Mouse (Mus musculus) G1E (cell line): ENCODE data around the gene Fhit. TPM values are rescaled to one million over a fixed set of nuclear protein-coding genes. Genes with fewer than 3 reads are reported as not detected.
"Not testable (repeated sequence)": the region's sequence is repeated elsewhere in the genome, so short reads cannot be mapped to it uniquely, and the experiment has no call there.

Source experiments
- ATAC-seq: 2 replicates; pipeline ENCODE4 v1.8.0; 2016; ENCODE audit warnings: mild to moderate bottlenecking; ENCODE audit not compliant: insufficient number of reproducible peaks, poor library complexity, low FRiP score, severe bottlenecking; ENCODE audit errors: extremely low read depth
- DNase-seq: peaks from one replicate; pipeline ENCODE4 v3.0.0; 2012; ENCODE audit warnings: low spot score
- H3K27me3 ChIP-seq: 2 replicates; pipeline ENCODE4 v1.6.1; 2012; ENCODE audit warnings: mild to moderate bottlenecking, low read length, inconsistent platforms; ENCODE audit not compliant: insufficient read depth
- H3K36me3 ChIP-seq: replicated peaks from 2 replicates; pipeline ENCODE3; 2012; ENCODE audit warnings: mild to moderate bottlenecking, inconsistent platforms
- H3K4me1 ChIP-seq: 2 replicates; pipeline ENCODE4 v1.6.1; 2012; ENCODE audit warnings: low read depth, low read length, inconsistent platforms, mixed read lengths; ENCODE audit not compliant: insufficient read depth
- H3K4me3 ChIP-seq: 2 replicates; pipeline ENCODE4 v1.5.1; 2012; ENCODE audit warnings: low read depth, mild to moderate bottlenecking, inconsistent platforms, low read length, moderate library complexity, mixed read lengths
- H3K9me3 ChIP-seq: replicated peaks from 2 replicates; pipeline ENCODE4 v1.6.1; 2012; ENCODE audit warnings: inconsistent platforms
- CTCF ChIP-seq: IDR thresholded peaks from 2 replicates; pipeline ENCODE4 v1.5.1; 2012; ENCODE audit warnings: low read depth, low read length, inconsistent platforms, mixed read lengths
- GATA1 ChIP-seq: IDR thresholded peaks from 2 replicates; pipeline ENCODE4 v1.6.1; 2012; ENCODE audit warnings: borderline replicate concordance, low read length, inconsistent platforms, mixed read lengths
- GATA2 ChIP-seq: IDR thresholded peaks from 2 replicates; pipeline ENCODE4 v1.6.1; 2012; ENCODE audit warnings: low read depth, low read length, inconsistent platforms, borderline replicate concordance
- POLR2AphosphoS5 ChIP-seq: IDR thresholded peaks from 2 replicates; pipeline ENCODE4 v1.6.1; 2012; ENCODE audit warnings: low read depth, low read length, inconsistent platforms; ENCODE audit not compliant: insufficient replicate concordance
- TAL1 ChIP-seq: conservative IDR thresholded peaks from 2 replicates; pipeline ENCODE4 v1.6.1; 2012; ENCODE audit warnings: low read depth, low read length, inconsistent platforms, mixed read lengths
- polyA plus RNA-seq: library from polyadenylated mRNA; stranded (reverse); fragments of >175 nt; gene quantifications from 2 replicates; pipeline ENCODE4 v1.2.3, GENCODE M21; 2012
- total RNA-seq, 2 experiments: library from RNA; stranded (forward) in 1 of 2; stranded (reverse) in 1 of 2; fragments of 200-1000 nt in 1 of 2; fragments of >200 nt in 1 of 2; fragmentation: Nextera tagmentation in 1 of 2; gene quantifications; 2 replicates each; pipeline ENCODE4 v1.2.3; 2014 to 2017

The Fhit gene
- total and polyA plus RNA-seq, 3 experiments = not detected

GRCm38 (mm10) chr14:9896556-9896955, 1265.3 kb downstream of the Fhit start:
- Histone ChIP-seq H3K4me1 (no peaks in the 10 kb centered on the region), H3K36me3 (no peaks in the 10 kb centered on the region), H3K9me3 (no peaks in the 10 kb centered on the region), H3K4me3 (no peak overlapping the region), H3K27me3 (no peaks in the 10 kb centered on the region)
- no peak for DNase-seq
- no peak for ATAC-seq
- TF ChIP-seq GATA2 (no peak), GATA1 (no peak), POLR2AphosphoS5 (no peak), TAL1 (no peak), CTCF (no peak)

- Histone ChIP-seq H3K4me3 (no peak overlapping the region), H3K4me1 (no peaks in the 10 kb centered on the region), H3K9me3 (no peaks in the 10 kb centered on the region), H3K27me3 (no peaks in the 10 kb centered on the region), H3K36me3 (no peaks in the 10 kb centered on the region)
- DNase-seq (no peak), ATAC-seq (no peak)
- no peak for TF ChIP-seq TAL1
- TF ChIP-seq GATA2 = no peak
- no peak for TF ChIP-seq POLR2AphosphoS5
- TF ChIP-seq CTCF = no peak
- TF ChIP-seq GATA1 = no peak
Measured at GRCm38 (mm10) chr14:9852041-9852440, 1309.8 kb downstream of the Fhit start.

- Histone ChIP-seq H3K27me3 (no peaks in the 10 kb centered on the region), H3K9me3 (no peaks in the 10 kb centered on the region), H3K4me3 (no peak overlapping the region), H3K4me1 (no peaks in the 10 kb centered on the region), H3K36me3 (no peaks in the 10 kb centered on the region)
- ATAC-seq = no peak
- DNase-seq = no peak
- TF ChIP-seq GATA1 = no peak
- TF ChIP-seq TAL1 = no peak
Measured at GRCm38 (mm10) chr14:9832290-9832689, 1329.5 kb downstream of the Fhit start.

- not testable (repeated sequence) for H3K36me3 ChIP-seq, ATAC-seq, H3K27me3 ChIP-seq, H3K4me1 ChIP-seq, H3K4me3 ChIP-seq, H3K9me3 ChIP-seq, DNase-seq
Measured at GRCm38 (mm10) chr14:9828699-9829240, 1333.1 kb downstream of the Fhit start.

- no peaks in the 10 kb centered on the region for H3K9me3 ChIP-seq
- no peak for TF ChIP-seq GATA2
- no peak for TF ChIP-seq POLR2AphosphoS5
- TF ChIP-seq TAL1 = no peak
- no peak for TF ChIP-seq GATA1
- TF ChIP-seq CTCF = no peak
- H3K4me1 ChIP-seq = no peaks in the 10 kb centered on the region
- DNase-seq = no peak
- ATAC-seq = no peak
- H3K4me3 ChIP-seq = no peak overlapping the region
- H3K36me3 ChIP-seq = no peaks in the 10 kb centered on the region
- H3K27me3 ChIP-seq = no peaks in the 10 kb centered on the region
Measured at GRCm38 (mm10) chr14:9815963-9816362, 1345.9 kb downstream of the Fhit start.

GRCm38 (mm10) chr14:9811847-9812321, 1350.0 kb downstream of the Fhit start:
- DNase-seq = no peak
- H3K9me3 ChIP-seq = no peaks in the 10 kb centered on the region
- no peaks in the 10 kb centered on the region for H3K36me3 ChIP-seq
- TF ChIP-seq GATA1 = no peak
- TF ChIP-seq TAL1 = no peak
- TF ChIP-seq POLR2AphosphoS5 = no peak
- TF ChIP-seq GATA2 = no peak
- no peak for TF ChIP-seq CTCF
- no peaks in the 10 kb centered on the region for H3K27me3 ChIP-seq
- no peak for ATAC-seq
- H3K4me3 ChIP-seq = no peak overlapping the region
- no peaks in the 10 kb centered on the region for H3K4me1 ChIP-seq

GRCm38 (mm10) chr14:9811177-9811846, 1350.5 kb downstream of the Fhit start:
- H3K27me3 ChIP-seq = no peaks in the 10 kb centered on the region
- DNase-seq (no peak), ATAC-seq (no peak)
- H3K36me3 ChIP-seq = no peaks in the 10 kb centered on the region
- H3K4me1 ChIP-seq = no peaks in the 10 kb centered on the region
- H3K4me3 ChIP-seq = no peak overlapping the region
- no peaks in the 10 kb centered on the region for H3K9me3 ChIP-seq
- TF ChIP-seq GATA2 (no peak), POLR2AphosphoS5 (no peak), GATA1 (no peak), TAL1 (no peak), CTCF (no peak)
